Mouse (Mus musculus) testis, adult 2 months (tissue): ENCODE results near the gene Pld1.

Experiments used
- CTCF ChIP-seq: fragments of 200-500 bp; IDR thresholded peaks from 2 replicates; pipeline ENCODE4 v1.5.1; 2012; ENCODE audit warnings: low read depth, mild to moderate bottlenecking, inconsistent platforms, low read length, moderate library complexity; ENCODE audit not compliant: control insufficient read depth, insufficient read depth, insufficient replicate concordance
- POLR2A ChIP-seq: fragments of 200-500 bp; IDR thresholded peaks from 2 replicates; pipeline ENCODE4 v1.6.1; 2012; ENCODE audit warnings: low read depth, mild to moderate bottlenecking, inconsistent platforms, low read length, moderate library complexity; ENCODE audit not compliant: control insufficient read depth

DNA sequence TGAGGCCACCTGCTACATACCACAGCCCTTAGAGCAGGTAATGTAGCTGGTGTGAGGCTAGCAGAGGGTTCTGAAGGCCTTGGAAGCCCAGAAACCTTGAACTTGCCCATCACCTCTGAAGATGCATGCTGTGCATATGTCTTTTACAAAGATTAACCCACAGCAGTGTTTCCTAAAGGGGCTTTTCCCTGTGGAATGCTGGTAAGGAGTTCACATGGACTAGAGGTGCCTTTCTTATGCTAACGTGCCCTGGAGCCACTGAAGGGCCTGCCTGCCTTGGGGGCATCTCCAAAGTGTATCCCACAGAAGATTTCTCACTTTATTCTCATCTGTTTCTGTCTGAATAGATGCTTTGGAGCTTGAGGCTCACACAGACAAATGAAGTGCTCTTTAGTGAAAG is 152.8 kb downstream of the Pld1 start:
- no peak for TF ChIP-seq CTCF
- TF ChIP-seq POLR2A: no peak
